Mouse (Mus musculus) cerebellum, adult 2 months (tissue): ENCODE results near the gene Limd1.

Experiments
- CTCF ChIP-seq: fragments of 200-500 bp; IDR thresholded peaks from 2 replicates; pipeline ENCODE4 v1.5.1; 2011; ENCODE audit warnings: low read depth, mild to moderate bottlenecking, control low read depth, low read length, moderate library complexity, borderline replicate concordance; ENCODE audit not compliant: insufficient read depth
- POLR2A ChIP-seq: fragments of 200-500 bp; IDR thresholded peaks from 2 replicates; pipeline ENCODE4 v1.6.1; 2011; ENCODE audit warnings: low read length, control low read depth, borderline replicate concordance; ENCODE audit not compliant: insufficient read depth

- TF ChIP-seq CTCF (no peak), POLR2A (no peak)
Measured at GRCm38 (mm10) chr9:123491917-123492585, 13.5 kb downstream of the Limd1 start.
